Mouse (Mus musculus): ENCODE data around the gene Pfdn5. TPM values are rescaled to one million over a fixed set of nuclear protein-coding genes. Genes with fewer than 3 reads are reported as not detected.

Gene Pfdn5
- polyA plus RNA-seq, 1 experiment from 2014 or later, result 267 TPM

DNA sequence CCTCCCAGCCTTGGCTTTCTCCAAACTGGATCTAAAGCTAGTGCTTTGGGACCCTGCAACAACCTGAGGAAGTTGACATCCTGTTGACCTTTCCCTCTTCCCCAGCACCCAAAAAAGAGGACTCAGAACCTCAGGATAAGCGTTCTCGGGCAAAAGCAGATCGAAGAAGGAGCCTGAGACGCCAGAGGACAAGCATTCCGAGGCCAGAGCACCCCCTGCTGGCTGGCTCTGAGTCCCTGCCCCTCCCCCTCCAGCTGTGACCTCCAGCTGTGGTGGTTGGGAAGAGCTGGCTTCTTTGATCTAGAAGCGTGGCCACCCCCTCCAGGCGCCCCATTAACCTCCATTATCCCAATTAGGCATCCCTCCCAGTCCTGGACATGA lies 51.2 kb downstream of the Pfdn5 start:
- Histone ChIP-seq H3K4me2 (peak overlapping the region; percentile 98), H3K4me1 (replicated peaks) (peaks cover 17% of the 10 kb centered on the region), H3K4me3 (peak overlapping the region; percentile 66), H3K36me3 (no peaks in the 10 kb centered on the region), H3K27me3 (replicated peaks) (peaks cover 3% of the 10 kb centered on the region; the same call in 1 of the 2 replicates), H3K27ac (ENCODE audit: poor library complexity, severe bottlenecking) (peak overlapping the region; percentile 74), H3K9ac (peak overlapping the region; percentile 75), H3K9me3 (replicated peaks) (no peaks in the 10 kb centered on the region)
- 0% methylated on average over 7 of the region's 7 CpGs for WGBS
- ATAC-seq (ENCODE audit: insufficient number of reproducible peaks, low FRiP score), result peak; percentile 83

DNA sequence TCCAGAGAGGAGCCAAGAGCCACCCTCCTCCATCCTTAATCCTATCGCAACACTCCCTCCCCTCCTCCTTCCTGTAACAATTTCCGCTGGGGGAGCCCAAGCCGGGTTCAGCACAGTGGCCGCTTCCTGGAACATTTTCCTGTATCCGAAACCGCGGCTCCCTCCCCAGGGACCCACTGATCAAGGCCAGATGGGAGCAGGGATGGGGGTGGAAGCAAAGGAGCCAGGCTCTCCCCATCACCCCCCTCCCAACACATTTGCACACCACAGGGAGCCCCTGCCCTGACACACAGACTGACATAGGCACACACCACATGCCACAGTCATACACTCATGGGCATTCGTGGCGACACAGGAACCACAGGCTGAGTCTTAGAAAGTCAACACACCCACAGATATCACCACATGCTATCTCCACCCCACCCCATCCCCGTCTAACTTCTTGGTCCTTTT lies 51.9 kb downstream of the Pfdn5 start:
- Histone ChIP-seq H3K27me3 (replicated peaks) (peaks cover 3% of the 10 kb centered on the region; the same call in 1 of the 2 replicates), H3K4me1 (replicated peaks) (peaks cover 17% of the 10 kb centered on the region), H3K9me3 (replicated peaks) (no peaks in the 10 kb centered on the region), H3K9ac (0 out of 2 replicates have a peak overlapping the region, but pooled peaks have one; percentile 75), H3K27ac (ENCODE audit: poor library complexity, severe bottlenecking) (peak overlapping the region; percentile 74), H3K36me3 (no peaks in the 10 kb centered on the region), H3K4me2 (peak overlapping the region; percentile 98), H3K4me3 (0 out of 2 replicates have a peak overlapping the region, but pooled peaks have one; percentile 5)
- ATAC-seq (ENCODE audit: insufficient number of reproducible peaks, low FRiP score), result 0 out of 2 replicates have a peak, but pooled peaks have one; percentile 60
- WGBS, result 7% methylated on average over 10 of the region's 10 CpGs

Other genes starting within 250 kb of the Pfdn5 start
- 35.3 and 38.7 TPM in 2 replicates for gene Tns2, start 225.7 kb upstream of the Pfdn5 start, polyA plus RNA-seq (2016; fragmentation: Nextera tagmentation; extraction: Ambion mirVana)
- gene Spryd3, start 189.9 kb upstream of the Pfdn5 start, polyA plus RNA-seq (2016; fragmentation: Nextera tagmentation; extraction: Ambion mirVana), result 19.8 and 20.9 TPM in 2 replicates
- gene Igfbp6, start 181.8 kb upstream of the Pfdn5 start, polyA plus RNA-seq (2016; fragmentation: Nextera tagmentation; extraction: Ambion mirVana), result 1.7 and 2.5 TPM in 2 replicates
- 0.87 and 1.2 TPM in 2 replicates for gene Soat2, start 175.6 kb upstream of the Pfdn5 start, polyA plus RNA-seq (2016; fragmentation: Nextera tagmentation; extraction: Ambion mirVana)
- gene Zfp740, start 122.9 kb upstream of the Pfdn5 start, polyA plus RNA-seq (2016; fragmentation: Nextera tagmentation; extraction: Ambion mirVana), result 47.3 and 48.6 TPM in 2 replicates
- gene Csad, start 121.4 kb upstream of the Pfdn5 start, polyA plus RNA-seq (2016; fragmentation: Nextera tagmentation; extraction: Ambion mirVana), result 39.1 and 39.4 TPM in 2 replicates
- 0.38 and 0.72 TPM in 2 replicates for gene Itgb7, start 94.2 kb upstream of the Pfdn5 start, polyA plus RNA-seq (2016; fragmentation: Nextera tagmentation; extraction: Ambion mirVana)
- gene Rarg, start 68.6 kb upstream of the Pfdn5 start, polyA plus RNA-seq (2016; fragmentation: Nextera tagmentation; extraction: Ambion mirVana), result 12.0 TPM in 2 replicates
- gene Gm9918, start 55.6 kb upstream of the Pfdn5 start, polyA plus RNA-seq (2016; fragmentation: Nextera tagmentation; extraction: Ambion mirVana), result 0.19 TPM in 1 of 2 replicates, not detected in the other
- 46.2 and 48.2 TPM in 2 replicates for gene Mfsd5, start 46.7 kb upstream of the Pfdn5 start, polyA plus RNA-seq (2016; fragmentation: Nextera tagmentation; extraction: Ambion mirVana)
- 24.0 and 26.1 TPM in 2 replicates for gene Espl1, start 29.9 kb upstream of the Pfdn5 start, polyA plus RNA-seq (2016; fragmentation: Nextera tagmentation; extraction: Ambion mirVana)
- gene Myg1, start 5.6 kb downstream of the Pfdn5 start, polyA plus RNA-seq (2016; fragmentation: Nextera tagmentation; extraction: Ambion mirVana), result 58.8 and 60.7 TPM in 2 replicates
- gene Aaas, start 24.7 kb downstream of the Pfdn5 start, polyA plus RNA-seq (2016; fragmentation: Nextera tagmentation; extraction: Ambion mirVana), result 53.8 and 55.8 TPM in 2 replicates
- 0.34 and 0.58 TPM in 2 replicates for gene Sp7, start 41.1 kb downstream of the Pfdn5 start, polyA plus RNA-seq (2016; fragmentation: Nextera tagmentation; extraction: Ambion mirVana)
- 6.9 and 7.3 TPM in 2 replicates for gene Sp1, start 80.0 kb downstream of the Pfdn5 start, polyA plus RNA-seq (2016; fragmentation: Nextera tagmentation; extraction: Ambion mirVana)
- 0.38 and 0.71 TPM in 2 replicates for gene Amhr2, start 119.3 kb downstream of the Pfdn5 start, polyA plus RNA-seq (2016; fragmentation: Nextera tagmentation; extraction: Ambion mirVana)
- 116 and 119 TPM in 2 replicates for gene Prr13, start 132.9 kb downstream of the Pfdn5 start, polyA plus RNA-seq (2016; fragmentation: Nextera tagmentation; extraction: Ambion mirVana)
- gene Pcbp2, start 144.4 kb downstream of the Pfdn5 start, polyA plus RNA-seq (2016; fragmentation: Nextera tagmentation; extraction: Ambion mirVana), result 134 and 142 TPM in 2 replicates
- gene Gm10337, start 177.6 kb downstream of the Pfdn5 start, polyA plus RNA-seq (2016; fragmentation: Nextera tagmentation; extraction: Ambion mirVana), result not detected in 2 replicates
- gene Map3k12, start 190.9 kb downstream of the Pfdn5 start, polyA plus RNA-seq (2016; fragmentation: Nextera tagmentation; extraction: Ambion mirVana), result 14.7 and 17.3 TPM in 2 replicates
- 100 and 104 TPM in 2 replicates for gene Tarbp2, start 192.1 kb downstream of the Pfdn5 start, polyA plus RNA-seq (2016; fragmentation: Nextera tagmentation; extraction: Ambion mirVana)
- 2.2 and 2.8 TPM in 2 replicates for gene Npff, start 198.8 kb downstream of the Pfdn5 start, polyA plus RNA-seq (2016; fragmentation: Nextera tagmentation; extraction: Ambion mirVana)

All from heart, embryonic 12.5 days (tissue).